Mouse (Mus musculus) hindbrain, embryonic 12.5 days (tissue): ENCODE results near the gene Mtmr4. TPM values are rescaled to one million over a fixed set of nuclear protein-coding genes. Genes with fewer than 3 reads are reported as not detected.

Experiments
- ATAC-seq: fragments of 200-750 bp; cut with Nextera tagmentation; 2 replicates; pipeline ENCODE4 v1.8.0; 2017; ENCODE audit warnings: moderate TSS enrichment; ENCODE audit not compliant: low FRiP score
- H3K27ac ChIP-seq: fragments of 300-500 bp; sonication (generic); 2 replicates; pipeline ENCODE4 v1.5.1; 2016; ENCODE audit warnings: mild to moderate bottlenecking
- H3K27me3 ChIP-seq: fragments of 300-500 bp; sonication (generic); 2 replicates; pipeline ENCODE4 v1.6.1; 2016; ENCODE audit warnings: mild to moderate bottlenecking
- H3K36me3 ChIP-seq: fragments of 300-500 bp; sonication (generic); 2 replicates; pipeline ENCODE4 v1.6.1; 2016; ENCODE audit warnings: mild to moderate bottlenecking
- H3K4me1 ChIP-seq: fragments of 300-500 bp; sonication (generic); 2 replicates; pipeline ENCODE4 v1.6.1; 2016
- H3K4me2 ChIP-seq: fragments of 300-500 bp; sonication (generic); replicated peaks from 2 replicates; pipeline ENCODE4 v1.6.1; 2016; ENCODE audit warnings: mild to moderate bottlenecking
- H3K4me3 ChIP-seq: fragments of 300-500 bp; sonication (generic); 2 replicates; pipeline ENCODE4 v1.5.1; 2016; ENCODE audit warnings: mild to moderate bottlenecking
- H3K9ac ChIP-seq: fragments of 300-500 bp; sonication (generic); 2 replicates; pipeline ENCODE4 v1.6.1; 2016; ENCODE audit warnings: mild to moderate bottlenecking, moderate library complexity
- H3K9me3 ChIP-seq: fragments of 300-500 bp; sonication (generic); replicated peaks from 2 replicates; pipeline ENCODE4 v1.6.1; 2016; ENCODE audit warnings: mild to moderate bottlenecking
- WGBS: fragments of 180-500 bp; shearing (Covaris S2); methylation state at CpG from one replicate; pipeline ENCODE4 v1.1.7; 2016; 5-methylcytosine and 5-hydroxymethylcytosine counted together
- polyA plus RNA-seq: library from polyadenylated mRNA; unstranded; fragments of >200 nt; fragmentation: Nextera tagmentation; extraction: Ambion mirVana; gene quantifications from 2 replicates; pipeline ENCODE4 v1.2.1, GENCODE M21; 2016

Gene Mtmr4
- polyA plus RNA-seq, 1 experiment from 2014 or later, result 86.8 TPM

DNA sequence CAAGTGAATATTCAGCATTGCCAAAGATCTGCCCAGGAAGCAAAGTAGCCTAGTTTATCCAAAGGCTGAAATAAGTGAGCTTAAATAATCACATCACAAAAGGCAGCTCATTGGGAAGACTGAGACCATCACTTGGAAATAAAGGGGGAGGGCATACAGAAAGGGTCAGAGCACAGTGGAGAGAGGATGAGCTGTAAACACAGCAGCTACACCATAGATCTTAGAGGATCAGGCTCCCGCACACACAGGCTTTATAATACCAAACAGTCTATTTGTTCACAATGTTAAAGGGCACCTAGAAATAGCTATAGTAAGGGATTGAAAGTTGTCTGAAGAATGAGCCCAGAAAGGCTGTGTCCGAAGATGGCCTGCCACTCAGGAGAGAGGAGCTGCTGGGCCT lies 46.8 kb downstream of the Mtmr4 start:
- Histone ChIP-seq H3K9ac (peak overlapping the region; percentile 65), H3K4me3 (peak overlapping the region; percentile 37), H3K4me1 (peaks cover 9% of the 10 kb centered on the region), H3K4me2 (peak overlapping the region; percentile 72), H3K27me3 (no peaks in the 10 kb centered on the region), H3K27ac (no peak overlapping the region), H3K9me3 (no peaks in the 10 kb centered on the region), H3K36me3 (peaks cover 8% of the 10 kb centered on the region; the same call in 1 of the 2 replicates)
- WGBS, result 9% methylated on average over 2 of the region's 2 CpGs
- no peak for ATAC-seq

DNA sequence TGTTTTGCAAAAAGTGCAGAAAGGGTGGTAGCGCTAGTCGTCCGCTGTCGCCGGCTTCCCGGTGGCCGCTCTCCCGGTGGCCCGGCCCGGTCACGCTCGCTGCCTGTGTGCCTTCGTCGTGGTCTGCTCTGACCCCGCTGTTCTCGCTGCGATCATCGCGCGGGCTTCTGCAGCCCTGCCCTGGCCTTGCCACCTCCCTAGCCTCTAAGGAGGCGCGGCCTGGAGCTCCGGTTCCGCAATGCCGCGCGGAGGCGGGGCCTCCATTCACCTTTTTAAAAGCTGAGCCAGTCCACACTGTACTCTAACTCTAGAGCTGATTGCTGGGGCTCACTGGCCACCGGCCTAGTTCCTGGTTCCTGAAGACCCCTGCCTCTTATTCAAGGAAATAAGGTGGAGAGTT lies 47.2 kb downstream of the Mtmr4 start:
- peak overlapping the region; percentile 37 for H3K4me3 ChIP-seq
- H3K36me3 ChIP-seq, result peaks cover 4% of the 10 kb centered on the region; the same call in 1 of the 2 replicates
- no peaks in the 10 kb centered on the region for H3K9me3 ChIP-seq
- peaks cover 9% of the 10 kb centered on the region for H3K4me1 ChIP-seq
- no peaks in the 10 kb centered on the region for H3K27me3 ChIP-seq
- H3K4me2 ChIP-seq, result peak overlapping the region; percentile 72
- H3K27ac ChIP-seq, result no peak overlapping the region
- ATAC-seq, result no peak
- H3K9ac ChIP-seq, result peak overlapping the region; percentile 65
- WGBS, result under 1% methylated on average over 29 of the region's 29 CpGs

- H3K9ac ChIP-seq, result no peak overlapping the region
Measured at GRCm38 (mm10) chr11:87642865-87643264, 50.9 kb downstream of the Mtmr4 start.

DNA sequence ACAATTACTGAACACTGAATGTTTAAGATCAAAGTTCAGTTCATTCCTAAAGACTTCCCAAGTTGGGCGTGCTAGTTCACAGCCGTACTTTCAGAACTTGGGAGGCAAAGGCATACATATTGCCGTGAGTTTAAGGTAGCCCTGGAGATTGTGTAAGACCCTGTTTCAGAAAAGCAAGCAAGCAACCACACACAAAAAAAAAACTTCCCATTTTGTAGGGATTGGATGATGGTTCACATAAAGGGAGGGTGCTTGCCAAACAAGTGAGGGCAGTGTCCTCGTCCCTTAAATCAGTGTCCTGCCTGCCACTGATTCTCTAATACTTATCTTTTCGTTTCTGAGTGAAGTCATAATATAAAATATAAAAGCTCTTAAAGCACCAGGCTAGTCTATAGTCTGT lies 62.7 kb downstream of the Mtmr4 start:
- Histone ChIP-seq H3K9ac (no peak overlapping the region), H3K9me3 (no peaks in the 10 kb centered on the region), H3K4me3 (no peak overlapping the region), H3K36me3 (no peaks in the 10 kb centered on the region), H3K27ac (no peak overlapping the region), H3K4me1 (no peaks in the 10 kb centered on the region), H3K27me3 (no peaks in the 10 kb centered on the region), H3K4me2 (no peak overlapping the region)
- ATAC-seq, result no peak
- WGBS, result 87% methylated on average over 5 of the region's 5 CpGs

More at GRCm38 (mm10) chr11:87642865-87643264, 50.9 kb downstream of the Mtmr4 start:
- peaks cover 9% of the 10 kb centered on the region for H3K4me1 ChIP-seq
- no peaks in the 10 kb centered on the region for H3K36me3 ChIP-seq
- no peak for ATAC-seq
- no peaks in the 10 kb centered on the region for H3K27me3 ChIP-seq
- no peak overlapping the region for H3K4me2 ChIP-seq
- H3K9me3 ChIP-seq, result no peaks in the 10 kb centered on the region
- no peak overlapping the region for H3K4me3 ChIP-seq
- no peak overlapping the region for H3K27ac ChIP-seq

GRCm38 (mm10) chr11:87659216-87659615 lies 67.3 kb downstream of the Mtmr4 start:
- no peaks in the 10 kb centered on the region for H3K9me3 ChIP-seq
- H3K4me3 ChIP-seq, result no peak overlapping the region
- WGBS, result 72% methylated on average over 7 of the region's 7 CpGs
- peaks cover 6% of the 10 kb centered on the region; the same call in 1 of the 2 replicates for H3K4me1 ChIP-seq
- no peaks in the 10 kb centered on the region for H3K36me3 ChIP-seq
- no peak overlapping the region for H3K9ac ChIP-seq
- H3K27me3 ChIP-seq, result peaks cover 17% of the 10 kb centered on the region
- no peak overlapping the region for H3K4me2 ChIP-seq
- no peak overlapping the region for H3K27ac ChIP-seq
- no peak for ATAC-seq

DNA sequence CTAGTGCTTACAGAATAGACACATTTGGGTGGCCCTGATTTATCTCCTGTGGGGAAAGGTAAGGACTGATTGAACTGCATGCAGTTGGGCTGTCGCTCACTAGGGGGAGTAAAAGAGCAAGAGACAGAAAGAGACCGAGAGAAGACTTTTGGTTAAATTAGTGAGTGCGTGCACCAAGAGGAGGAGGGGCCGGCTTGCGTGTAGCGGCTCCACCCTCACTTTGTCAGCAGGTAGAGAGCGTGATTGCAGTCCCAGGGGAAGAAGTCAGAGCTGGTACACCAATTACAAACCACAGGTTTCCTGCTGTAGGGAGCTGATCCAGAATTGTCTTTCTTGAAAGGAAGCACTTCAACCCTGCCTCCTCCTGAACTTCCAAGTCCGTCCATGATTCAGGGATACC lies 70.4 kb downstream of the Mtmr4 start, which contains the start of gene Rnf43:
Gene Rnf43, plus strand, starts transcription at position 316 of the 400 bp plus-strand sequence.
- WGBS, result under 1% methylated on average over 8 of the region's 8 CpGs
- no peaks in the 10 kb centered on the region for H3K36me3 ChIP-seq
- H3K9me3 ChIP-seq, result no peaks in the 10 kb centered on the region
- H3K9ac ChIP-seq, result no peak within 1 kb of the TSS
- peaks cover 6% of the 10 kb centered on the region; the same call in 1 of the 2 replicates for H3K4me1 ChIP-seq
- no peak within 1 kb of the TSS for H3K27ac ChIP-seq
- H3K4me2 ChIP-seq, result peak within 1 kb of the TSS; percentile 59
- ATAC-seq, result no peak
- peaks cover 21% of the 10 kb centered on the region for H3K27me3 ChIP-seq
- H3K4me3 ChIP-seq, result peak within 1 kb of the TSS; percentile 27

- Histone ChIP-seq H3K9me3 (no peaks in the 10 kb centered on the region), H3K27me3 (peaks cover 21% of the 10 kb centered on the region), H3K4me3 (peak overlapping the region; percentile 27), H3K4me1 (peaks cover 6% of the 10 kb centered on the region; the same call in 1 of the 2 replicates), H3K9ac (no peak overlapping the region), H3K4me2 (peak overlapping the region; percentile 59), H3K27ac (no peak overlapping the region), H3K36me3 (no peaks in the 10 kb centered on the region)
- 18% methylated on average over 14 of the region's 14 CpGs for WGBS
- no peak for ATAC-seq
Measured at GRCm38 (mm10) chr11:87662822-87663221, 70.9 kb downstream of the Mtmr4 start.

DNA sequence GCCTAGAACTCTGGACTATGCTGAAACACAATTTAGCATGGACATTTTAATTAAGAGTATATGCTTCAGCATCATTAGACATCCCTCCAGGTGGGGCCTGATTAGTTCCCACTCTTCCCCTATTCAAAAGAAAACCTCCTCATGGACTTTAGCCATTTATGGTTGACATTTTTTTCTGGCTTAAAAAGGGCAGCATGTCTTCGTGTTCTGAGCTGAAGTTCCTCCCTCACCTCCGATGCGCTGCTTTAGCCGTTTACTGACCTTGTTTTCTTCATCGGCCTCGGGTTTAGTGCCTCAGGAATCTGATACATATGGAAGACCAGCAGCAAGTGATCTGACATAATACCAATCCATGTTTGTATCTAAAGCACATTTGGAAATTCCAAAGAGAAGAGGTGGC lies 72.0 kb downstream of the Mtmr4 start:
- H3K4me1 ChIP-seq, result peaks cover 6% of the 10 kb centered on the region; the same call in 1 of the 2 replicates
- H3K27ac ChIP-seq, result no peak overlapping the region
- no peak for ATAC-seq
- WGBS, result 81% methylated on average over 6 of the region's 6 CpGs
- H3K27me3 ChIP-seq, result peaks cover 21% of the 10 kb centered on the region
- no peak overlapping the region for H3K4me3 ChIP-seq
- 0 out of 2 replicates have a peak overlapping the region, but pooled peaks have one; percentile 9 for H3K4me2 ChIP-seq
- no peaks in the 10 kb centered on the region for H3K36me3 ChIP-seq
- H3K9ac ChIP-seq, result no peak overlapping the region
- no peaks in the 10 kb centered on the region for H3K9me3 ChIP-seq

GRCm38 (mm10) chr11:87664521-87664920 lies 72.6 kb downstream of the Mtmr4 start:
- ATAC-seq, result no peak
- no peaks in the 10 kb centered on the region for H3K36me3 ChIP-seq
- H3K9me3 ChIP-seq, result no peaks in the 10 kb centered on the region
- no peak overlapping the region for H3K27ac ChIP-seq
- H3K4me3 ChIP-seq, result no peak overlapping the region
- no peak overlapping the region for H3K9ac ChIP-seq
- 0 out of 2 replicates have a peak overlapping the region, but pooled peaks have one; percentile 9 for H3K4me2 ChIP-seq
- peaks cover 6% of the 10 kb centered on the region; the same call in 1 of the 2 replicates for H3K4me1 ChIP-seq
- 83% methylated on average over 12 of the region's 12 CpGs for WGBS
- peaks cover 21% of the 10 kb centered on the region for H3K27me3 ChIP-seq

DNA sequence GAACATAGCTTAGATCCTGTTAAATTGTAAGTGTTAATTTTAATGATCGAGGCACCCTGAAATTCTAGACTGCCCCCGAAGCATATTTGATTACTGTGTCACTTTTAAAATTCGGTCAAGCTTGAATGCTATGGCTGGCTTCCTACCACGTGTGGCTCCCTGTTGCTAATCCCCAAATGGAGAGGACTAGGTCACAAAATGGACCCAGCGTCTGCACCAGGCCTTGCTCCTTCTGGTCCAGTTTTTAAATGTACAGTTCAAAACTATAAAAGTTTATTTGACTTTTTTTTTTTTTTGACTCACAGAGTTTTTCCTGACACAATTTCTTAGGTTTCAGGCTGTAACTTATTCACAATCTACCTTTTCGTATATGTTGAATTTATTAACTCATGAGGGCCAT lies 73.3 kb downstream of the Mtmr4 start:
- Histone ChIP-seq H3K36me3 (no peaks in the 10 kb centered on the region), H3K9me3 (no peaks in the 10 kb centered on the region), H3K27me3 (peaks cover 21% of the 10 kb centered on the region), H3K4me2 (no peak overlapping the region), H3K9ac (no peak overlapping the region), H3K4me3 (no peak overlapping the region), H3K4me1 (peaks cover 6% of the 10 kb centered on the region; the same call in 1 of the 2 replicates), H3K27ac (no peak overlapping the region)
- 72% methylated on average over 6 of the region's 6 CpGs for WGBS
- ATAC-seq, result no peak

GRCm38 (mm10) chr11:87665658-87666057 lies 73.7 kb downstream of the Mtmr4 start:
- Histone ChIP-seq H3K4me1 (peaks cover 6% of the 10 kb centered on the region; the same call in 1 of the 2 replicates), H3K36me3 (no peaks in the 10 kb centered on the region), H3K4me3 (no peak overlapping the region), H3K27ac (no peak overlapping the region), H3K4me2 (no peak overlapping the region), H3K9ac (no peak overlapping the region), H3K27me3 (peaks cover 21% of the 10 kb centered on the region), H3K9me3 (no peaks in the 10 kb centered on the region)
- no peak for ATAC-seq
- WGBS, result 82% methylated on average over 2 of the region's 2 CpGs
